Mouse (Mus musculus) lung, embryonic 14.5 days (tissue): ENCODE results near the gene Sec62. TPM values are rescaled to one million over a fixed set of nuclear protein-coding genes. Genes with fewer than 3 reads are reported as not detected.

ENCODE experiments used
- ATAC-seq: fragments of 200-750 bp; cut with Nextera tagmentation; 2 replicates; pipeline ENCODE4 v1.8.0; 2017; ENCODE audit warnings: mild to moderate bottlenecking, moderate TSS enrichment, moderate library complexity; ENCODE audit not compliant: insufficient read depth
- DNase-seq: peaks from one replicate; pipeline ENCODE4 v3.0.0-alpha.2; 2015
- H3K27ac ChIP-seq: fragments of 300-500 bp; sonication (generic); 2 replicates; pipeline ENCODE4 v1.5.1; 2014; ENCODE audit warnings: low read depth, mild to moderate bottlenecking, moderate library complexity
- H3K27me3 ChIP-seq: fragments of 300-500 bp; sonication (generic); 2 replicates; pipeline ENCODE4 v1.6.1; 2014; ENCODE audit warnings: low read length, control low read depth; ENCODE audit not compliant: insufficient read depth
- H3K36me3 ChIP-seq: fragments of 300-500 bp; sonication (generic); 2 replicates; pipeline ENCODE4 v1.6.1; 2014; ENCODE audit warnings: control low read depth; ENCODE audit not compliant: insufficient read depth
- H3K4me1 ChIP-seq: fragments of 300-500 bp; sonication (generic); 2 replicates; pipeline ENCODE4 v1.6.1; 2014; ENCODE audit warnings: antibody characterized with exemption, control low read depth; ENCODE audit not compliant: insufficient read depth
- H3K4me2 ChIP-seq: fragments of 300-500 bp; sonication (generic); 2 replicates; pipeline ENCODE4 v1.6.1; 2014; ENCODE audit warnings: mild to moderate bottlenecking
- H3K4me3 ChIP-seq: fragments of 300-500 bp; sonication (generic); 2 replicates; pipeline ENCODE4 v1.5.1; 2014; ENCODE audit warnings: low read depth, low read length
- H3K9ac ChIP-seq: fragments of 300-500 bp; sonication (generic); 2 replicates; pipeline ENCODE4 v1.6.1; 2014
- H3K9me3 ChIP-seq: fragments of 300-500 bp; sonication (generic); 2 replicates; pipeline ENCODE4 v1.6.1; 2016; ENCODE audit warnings: low read depth, low read length, control low read depth
- CTCF ChIP-seq: IDR thresholded peaks from 2 replicates; pipeline ENCODE4 v1.5.1; 2016; ENCODE audit warnings: antibody characterized with exemption, low read depth
- whole genome bisulfite sequencing: fragments of 180-500 bp; shearing (Covaris S2); extraction: QIAGEN DNeasy Blood & Tissue Kit; methylation state at CpG from one replicate; pipeline ENCODE4 v1.1.7; 2014; 5-methylcytosine and 5-hydroxymethylcytosine counted together
- polyA plus RNA-seq: library from polyadenylated mRNA; unstranded; fragments of >200 nt; fragmentation: Nextera tagmentation; extraction: Ambion mirVana; gene quantifications from 2 replicates; pipeline ENCODE4 v1.2.1, GENCODE M21; 2014

Sec62 gene
- 76.4 and 94.7 TPM in 2 replicates for polyA plus RNA-seq

DNA sequence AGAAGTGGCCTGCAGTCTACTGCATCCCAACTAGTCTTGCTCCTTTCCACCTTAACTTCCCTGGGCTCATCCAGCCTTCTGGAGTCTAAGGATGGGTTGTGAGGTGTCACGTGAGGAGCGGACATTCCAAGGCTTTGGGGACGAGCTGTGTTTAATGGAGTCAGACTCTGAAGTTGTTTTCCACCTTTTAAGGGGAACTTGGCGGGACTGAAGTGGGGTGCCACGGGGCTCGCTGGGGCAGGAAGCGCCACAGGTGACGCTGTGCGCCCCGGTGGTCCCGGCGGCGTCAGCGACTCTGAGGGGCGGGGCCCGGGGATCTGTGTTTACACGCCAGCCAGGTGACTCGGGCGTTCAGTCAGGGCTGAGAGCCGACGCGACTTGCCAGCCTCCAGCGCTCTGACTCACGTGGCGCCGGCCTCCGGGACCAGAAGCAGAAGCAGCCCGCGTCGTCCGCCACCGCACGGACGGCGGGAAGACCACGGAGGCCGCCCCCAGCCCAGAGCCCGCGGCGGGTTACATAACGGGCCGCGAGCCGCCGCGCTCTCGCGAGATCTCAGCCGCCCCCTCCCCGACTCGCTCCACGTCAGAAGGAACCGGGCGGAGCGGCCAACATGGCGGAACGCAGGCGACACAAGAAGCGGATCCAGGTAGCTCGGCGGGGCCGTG, at the start of gene Sec62:
Sec62 (plus strand) TSS at position 139 of the 666 bp plus-strand sequence.
- peak within 1 kb of the TSS; percentile 98 for H3K4me3 ChIP-seq
- peak within 1 kb of the TSS; percentile 67 for H3K4me2 ChIP-seq
- ATAC-seq (peak; percentile 98), DNase-seq (peak; percentile 96)
- TF ChIP-seq CTCF, result peak; percentile 10; the same call in 1 of the 2 replicates
- H3K9me3 ChIP-seq, result no peaks in the 10 kb centered on the region
- under 1% methylated on average over 62 of the region's 62 CpGs for WGBS
- H3K27me3 ChIP-seq, result no peaks in the 10 kb centered on the region
- no peaks in the 10 kb centered on the region for H3K36me3 ChIP-seq
- H3K9ac ChIP-seq, result peak within 1 kb of the TSS; percentile 98
- H3K4me1 ChIP-seq, result no peaks in the 10 kb centered on the region
- peak within 1 kb of the TSS; percentile 95 for H3K27ac ChIP-seq

DNA sequence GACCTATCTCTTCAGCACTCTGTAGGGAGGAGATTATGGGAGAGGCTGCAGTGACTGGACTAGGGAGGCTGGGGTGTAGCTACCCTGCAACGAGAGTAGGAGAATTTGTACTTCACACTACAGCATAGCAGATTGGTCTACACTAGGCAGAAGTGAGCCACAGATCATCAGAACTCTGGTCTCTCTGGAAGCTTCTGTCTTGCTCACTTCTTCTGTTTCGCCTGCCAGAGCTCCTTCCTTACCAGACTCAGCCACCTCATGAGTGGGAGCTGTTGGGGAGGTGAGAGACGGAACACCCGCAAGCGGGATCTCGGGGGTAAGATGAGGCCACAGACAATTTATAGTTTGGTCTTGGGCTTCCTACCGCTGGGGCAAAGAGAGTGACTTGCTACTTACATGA, 49.8 kb upstream of the Sec62 start:
- whole genome bisulfite sequencing, result 78% methylated on average over 7 of the region's 7 CpGs
- no peaks in the 10 kb centered on the region for H3K36me3 ChIP-seq
- ATAC-seq, result no peak

DNA sequence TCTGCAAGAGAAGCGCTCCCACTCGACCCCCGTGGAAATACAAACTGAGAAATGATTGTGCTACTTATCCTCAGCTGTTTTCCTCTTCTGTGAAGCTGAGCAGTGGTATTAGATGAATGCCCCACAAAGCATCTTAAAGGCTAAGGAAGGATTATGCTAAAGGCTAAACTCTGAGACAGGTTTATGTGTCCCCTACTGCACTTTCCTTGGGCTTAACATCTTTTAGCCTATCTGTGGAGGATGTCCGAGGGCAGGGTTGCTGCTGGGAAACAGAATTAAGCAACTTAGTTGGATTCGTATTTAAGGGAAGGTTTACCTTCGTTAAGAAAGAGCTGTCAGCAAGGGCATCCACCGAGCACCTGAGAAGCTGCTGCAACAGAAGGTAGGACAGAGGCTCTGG, 46.7 kb upstream of the Sec62 start, which contains the start of gene Samd7:
Samd7 (plus strand) TSS at position 288 of the 400 bp plus-strand sequence.
- DNase-seq, result no peak
- Histone ChIP-seq H3K27me3 (no peaks in the 10 kb centered on the region), H3K27ac (no peak within 1 kb of the TSS), H3K36me3 (no peaks in the 10 kb centered on the region), H3K9me3 (no peaks in the 10 kb centered on the region), H3K4me3 (no peak within 1 kb of the TSS), H3K4me2 (no peak within 1 kb of the TSS), H3K9ac (no peak within 1 kb of the TSS), H3K4me1 (no peaks in the 10 kb centered on the region)
- no peak for ATAC-seq
- 74% methylated on average over 7 of the region's 7 CpGs for WGBS
- TF ChIP-seq CTCF, result no peak

More for the DNA sequence above, 49.8 kb upstream of the Sec62 start:
- no peak for TF ChIP-seq CTCF
- H3K27me3 ChIP-seq, result no peaks in the 10 kb centered on the region
- H3K4me1 ChIP-seq, result no peaks in the 10 kb centered on the region
- no peak overlapping the region for H3K4me2 ChIP-seq
- H3K27ac ChIP-seq, result no peak overlapping the region
- no peak overlapping the region for H3K4me3 ChIP-seq
- H3K9me3 ChIP-seq, result no peaks in the 10 kb centered on the region
- DNase-seq, result no peak
- no peak overlapping the region for H3K9ac ChIP-seq

DNA sequence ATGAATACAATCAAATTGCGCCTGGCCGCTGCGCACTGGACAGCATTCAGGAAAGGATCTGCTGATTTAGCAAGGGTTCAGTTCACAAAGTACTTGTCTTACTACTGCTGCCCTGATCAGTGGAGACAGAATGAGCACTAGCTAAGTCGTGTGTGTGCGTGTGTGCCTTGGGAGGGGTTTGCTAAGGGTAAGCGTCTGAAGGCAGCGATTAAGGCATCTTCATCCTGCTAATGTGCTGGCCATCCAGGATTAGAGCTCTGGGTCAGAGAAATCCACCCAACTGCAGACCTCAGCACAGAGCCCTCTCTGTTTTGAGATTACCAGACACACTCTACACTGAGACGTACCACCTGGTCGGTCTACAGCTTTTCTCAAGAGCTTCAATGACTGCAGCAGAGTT, 44.4 kb upstream of the Sec62 start:
- H3K36me3 ChIP-seq, result no peaks in the 10 kb centered on the region
- 79% methylated on average over 9 of the region's 9 CpGs for WGBS
- TF ChIP-seq CTCF, result no peak
- no peaks in the 10 kb centered on the region for H3K27me3 ChIP-seq
- H3K9me3 ChIP-seq, result no peaks in the 10 kb centered on the region
- no peak overlapping the region for H3K4me3 ChIP-seq
- H3K27ac ChIP-seq, result no peak overlapping the region
- ATAC-seq, result no peak
- H3K4me2 ChIP-seq, result no peak overlapping the region
- no peak overlapping the region for H3K9ac ChIP-seq
- no peaks in the 10 kb centered on the region for H3K4me1 ChIP-seq
- no peak for DNase-seq

DNA sequence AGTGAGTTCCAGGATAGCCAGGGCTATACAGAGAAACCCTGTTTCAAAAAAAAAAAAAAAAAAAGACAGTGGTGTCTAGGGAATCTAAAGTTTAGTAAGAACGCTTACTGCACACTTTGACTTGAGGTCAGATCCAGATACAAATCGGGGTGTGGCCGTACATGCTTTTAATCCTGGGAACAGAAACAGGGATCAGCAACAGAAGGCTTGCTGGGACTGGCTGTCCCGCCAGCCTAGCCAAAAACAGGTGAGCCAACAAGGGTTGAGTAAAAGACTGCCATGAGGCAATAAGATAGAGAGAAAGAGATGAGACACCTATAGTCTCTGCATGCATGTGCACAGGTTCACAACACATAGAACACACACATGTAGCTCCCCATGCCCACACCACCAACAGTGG, 38.0 kb upstream of the Sec62 start:
- TF ChIP-seq CTCF, result no peak
- ATAC-seq (no peak), DNase-seq (no peak)
- WGBS, result 93% methylated on average over 4 of the region's 4 CpGs
- Histone ChIP-seq H3K27ac (no peak overlapping the region), H3K4me2 (no peak overlapping the region), H3K9me3 (no peaks in the 10 kb centered on the region), H3K4me1 (no peaks in the 10 kb centered on the region), H3K4me3 (no peak overlapping the region), H3K9ac (no peak overlapping the region), H3K27me3 (no peaks in the 10 kb centered on the region), H3K36me3 (no peaks in the 10 kb centered on the region)

DNA sequence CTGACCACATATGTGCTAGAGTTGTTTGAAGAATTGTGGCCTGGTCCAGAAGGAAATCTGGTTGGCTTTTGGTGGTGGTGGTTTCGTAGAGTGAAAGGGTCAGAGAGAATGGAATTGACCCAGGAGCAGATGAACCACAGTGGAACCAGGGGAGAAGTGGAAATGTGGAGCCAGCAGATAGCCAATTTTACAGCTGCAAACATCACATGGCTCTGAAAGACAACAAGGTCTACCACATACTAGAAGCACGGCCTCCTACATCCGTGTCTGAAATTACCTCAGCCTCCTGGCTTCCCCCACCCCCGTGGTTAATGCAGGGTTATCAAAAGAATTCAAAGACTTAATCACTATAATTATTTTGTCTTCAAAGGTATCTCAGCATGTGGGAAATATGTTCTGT, 27.8 kb upstream of the Sec62 start:
- no peak overlapping the region for H3K4me3 ChIP-seq
- H3K27me3 ChIP-seq, result no peaks in the 10 kb centered on the region
- H3K9me3 ChIP-seq, result no peaks in the 10 kb centered on the region
- 88% methylated on average over 4 of the region's 4 CpGs for WGBS
- no peak for TF ChIP-seq CTCF
- DNase-seq, result no peak
- H3K4me1 ChIP-seq, result no peaks in the 10 kb centered on the region
- H3K4me2 ChIP-seq, result no peak overlapping the region
- H3K36me3 ChIP-seq, result no peaks in the 10 kb centered on the region
- H3K27ac ChIP-seq, result no peak overlapping the region
- H3K9ac ChIP-seq, result no peak overlapping the region
- ATAC-seq, result no peak

DNA sequence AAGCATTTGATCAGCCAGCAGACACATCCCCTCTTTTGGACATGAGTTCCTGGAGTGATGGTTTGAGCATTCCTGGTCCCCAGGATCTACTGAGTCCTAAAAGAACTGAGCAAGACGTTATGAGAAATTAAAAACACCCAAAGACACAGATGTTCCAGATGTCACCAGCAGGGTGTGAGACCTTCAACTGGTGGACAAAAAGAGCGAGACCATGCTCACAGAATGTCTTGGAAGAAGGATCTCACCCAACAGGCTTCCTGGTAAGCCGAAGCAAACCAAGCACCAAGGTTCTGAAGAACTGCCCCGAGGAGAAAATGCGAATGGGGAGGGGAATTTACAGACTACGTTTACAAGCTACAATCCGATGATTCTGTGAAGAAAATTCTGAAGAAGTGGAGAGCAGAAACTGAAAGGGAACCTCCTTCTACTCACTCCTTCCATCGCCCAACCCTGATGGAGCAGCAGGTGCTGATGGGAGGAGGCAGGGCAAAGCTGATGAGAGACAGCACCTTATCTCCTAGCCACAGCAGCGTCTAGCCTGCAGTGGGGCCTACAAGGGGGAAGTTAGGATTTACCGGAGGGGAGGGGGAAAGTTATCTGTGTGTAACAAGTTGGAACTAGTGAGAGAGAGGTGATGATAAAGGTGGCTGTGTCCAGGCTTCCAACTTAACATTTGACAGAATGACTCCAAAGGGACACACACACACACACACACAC, 27.2 kb upstream of the Sec62 start:
- Histone ChIP-seq H3K4me2 (no peak overlapping the region; the same call in 1 of the 2 replicates), H3K9ac (no peak overlapping the region), H3K4me1 (no peaks in the 10 kb centered on the region), H3K27ac (no peak overlapping the region), H3K4me3 (no peak overlapping the region), H3K27me3 (no peaks in the 10 kb centered on the region), H3K9me3 (no peaks in the 10 kb centered on the region), H3K36me3 (no peaks in the 10 kb centered on the region)
- DNase-seq (no peak), ATAC-seq (peak; percentile 82)
- TF ChIP-seq CTCF, result no peak
- WGBS, result 55% methylated on average over 10 of the region's 10 CpGs
